Mouse (Mus musculus): Measurements from ENCODE around the gene Sec22b.

Gene Sec22b

DNA sequence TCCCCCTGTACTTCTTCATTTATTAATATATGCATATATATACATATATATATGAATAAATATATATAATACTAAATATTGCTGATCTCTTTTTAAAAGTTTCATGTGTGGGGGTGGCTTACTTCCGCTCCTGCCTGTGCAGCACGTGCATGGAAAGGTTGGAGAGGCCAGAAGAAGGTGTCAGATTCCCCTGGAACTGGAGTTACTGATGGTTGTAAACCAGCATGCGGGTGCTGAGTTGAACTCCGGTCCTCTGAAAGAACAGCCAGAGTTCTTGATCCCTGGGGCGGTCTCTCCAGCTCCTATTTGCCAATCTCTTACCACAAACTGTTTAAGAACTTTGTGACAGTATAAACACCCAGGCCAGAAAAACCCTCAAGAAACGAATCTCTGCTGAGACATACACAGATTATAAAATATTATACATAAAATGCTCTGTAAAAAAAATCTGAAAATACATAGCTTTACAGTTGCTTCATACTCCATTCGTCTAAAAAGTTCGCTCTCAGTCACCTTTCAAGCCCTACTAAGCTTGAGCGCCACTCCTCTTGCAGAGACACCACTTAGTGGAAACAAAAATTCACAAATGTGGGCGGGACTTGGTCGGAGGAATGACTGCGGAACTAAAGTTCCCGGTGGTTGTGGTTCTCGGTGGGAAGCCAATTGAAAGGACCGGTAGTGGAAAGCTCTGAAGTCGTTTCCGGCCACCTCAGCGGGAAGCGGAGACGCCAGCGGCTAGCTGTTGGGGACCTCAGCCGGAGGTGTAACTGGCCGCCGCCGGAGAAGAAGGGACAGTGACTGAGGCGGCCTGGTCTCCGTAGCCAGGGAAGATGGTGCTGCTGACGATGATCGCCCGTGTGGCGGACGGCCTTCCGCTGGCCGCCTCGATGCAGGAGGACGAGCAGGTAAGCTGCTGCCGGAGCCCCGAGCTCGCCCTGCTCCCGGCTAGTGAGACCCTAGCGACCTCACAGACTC is at the start of gene Sec22b:
TSS of gene Sec22b (plus strand) at position 675 of the 975 bp plus-strand sequence.
- peak; percentile 87 to 92 for DNase-seq (ENCODE audit: low spot score in 2 of 2)

DNA sequence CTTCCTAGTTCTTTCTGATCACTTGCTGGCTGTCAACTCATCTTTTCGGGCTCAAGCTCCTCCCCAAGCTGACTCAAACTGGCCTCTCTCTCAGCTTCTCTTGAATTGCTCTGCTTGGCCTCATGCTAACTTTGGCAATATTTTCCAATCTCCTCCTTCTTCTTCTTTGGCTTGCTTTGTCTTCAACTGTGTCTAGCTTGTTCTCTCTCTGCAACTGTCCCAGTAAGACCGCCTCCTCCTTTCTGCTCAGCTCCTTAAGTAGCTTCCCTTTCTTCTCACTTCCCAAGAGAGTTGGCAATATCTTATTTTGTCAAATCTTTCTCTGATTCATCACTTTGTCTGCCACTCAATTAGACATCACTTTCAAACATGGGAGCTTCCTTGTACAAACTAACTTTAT is 49.2 kb upstream of the Sec22b start:
- DNase-seq (ENCODE audit: low spot score in 2 of 2): no peak

DNA sequence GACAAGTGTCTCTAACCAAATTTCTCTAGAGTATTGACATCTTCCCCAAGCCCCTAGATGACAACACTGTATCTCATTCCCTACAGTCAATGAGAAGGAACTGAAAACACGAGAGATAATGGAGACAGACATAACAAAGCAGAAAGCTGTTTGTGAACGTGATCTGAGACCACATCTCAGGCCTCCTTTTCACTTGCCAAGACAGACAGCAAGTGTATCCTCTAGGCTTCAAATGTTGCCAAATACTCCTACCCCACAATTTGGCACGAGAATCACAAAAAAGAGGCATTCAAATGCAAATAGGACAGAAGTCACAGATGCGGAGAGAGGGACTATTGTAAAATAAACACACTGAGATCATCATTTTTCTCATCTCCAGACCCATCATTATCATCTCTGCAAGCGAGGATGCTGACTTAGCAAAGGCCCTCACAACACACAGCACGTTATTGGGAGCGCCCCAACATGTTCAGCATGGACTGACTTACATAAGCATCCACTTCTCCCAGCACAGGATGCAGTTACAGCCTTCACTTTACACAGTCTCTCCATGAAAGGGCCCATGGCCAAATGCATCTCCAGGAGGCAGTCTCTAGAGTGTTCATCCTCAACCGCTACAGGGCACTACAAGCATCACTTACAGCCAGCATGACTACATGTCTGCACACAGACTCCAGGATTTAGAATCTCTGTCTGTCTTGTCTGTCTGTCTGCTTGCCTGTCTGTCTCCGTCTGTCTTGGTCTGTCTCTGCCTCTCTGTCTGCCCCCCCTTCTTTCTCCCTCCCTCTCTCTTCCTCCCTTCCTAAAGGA is 46.2 kb upstream of the Sec22b start:
- DNase-seq (ENCODE audit: low spot score in 2 of 2): peak in 1 of 2 experiments; percentile 25

DNA sequence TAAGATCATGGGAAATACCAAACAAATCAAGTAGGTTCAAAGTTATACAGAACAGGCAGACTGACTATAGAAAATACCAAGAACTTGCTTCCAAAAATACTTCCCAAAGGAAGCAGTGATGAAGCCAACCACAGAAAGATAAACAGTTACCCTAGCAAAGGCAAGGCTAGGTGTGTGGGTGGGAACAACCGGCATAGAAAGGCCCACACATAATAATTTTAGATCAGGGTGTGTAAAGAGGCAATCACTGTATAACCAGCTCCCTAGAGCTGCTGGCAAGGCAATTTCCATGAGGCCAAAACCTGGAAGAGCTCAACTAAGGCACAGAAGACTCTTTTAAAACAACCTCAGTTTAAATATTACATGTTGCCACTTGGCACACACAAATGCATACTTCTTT is 41.6 kb upstream of the Sec22b start:
- DNase-seq (ENCODE audit: low spot score in 2 of 2): no peak

GRCm38 (mm10) chr3:97860820-97861451 is 40.1 kb upstream of the Sec22b start:
- DNase-seq (ENCODE audit: low spot score in 2 of 2): no peak

- no peak for DNase-seq (ENCODE audit: low spot score in 2 of 2)
These were observed 34.3 kb upstream of the Sec22b start for GRCm38 (mm10) chr3:97866696-97867095.

- no peak for DNase-seq (ENCODE audit: low spot score in 2 of 2)
These were observed 33.6 kb upstream of the Sec22b start for GRCm38 (mm10) chr3:97867221-97868023.

- peak; percentile 60 to 62 for DNase-seq (ENCODE audit: low spot score in 2 of 2)
These were observed 32.8 kb upstream of the Sec22b start for GRCm38 (mm10) chr3:97868024-97868689.

DNA sequence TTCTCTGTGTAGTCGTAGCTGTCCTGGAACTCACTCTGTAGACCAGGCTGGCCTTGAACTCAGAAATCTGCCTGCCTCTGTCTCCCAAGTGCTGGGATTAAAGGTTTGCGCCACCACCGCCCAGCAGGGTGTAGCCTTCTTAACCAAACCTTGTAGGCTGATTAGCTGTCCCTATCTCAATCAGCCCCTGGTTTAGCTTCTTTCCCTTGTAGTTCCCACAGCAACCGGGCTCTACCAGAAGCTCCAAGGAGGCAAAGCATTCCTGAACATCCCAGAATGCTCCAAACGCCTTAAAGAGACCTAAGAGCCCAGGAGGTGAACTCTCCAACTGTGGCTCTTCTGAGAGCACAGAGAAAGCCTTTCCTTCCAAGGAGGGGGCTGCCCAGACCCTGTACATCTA is 32.3 kb upstream of the Sec22b start:
- no peak for DNase-seq (ENCODE audit: low spot score in 2 of 2)

- DNase-seq (ENCODE audit: low spot score in 2 of 2): no peak
These were observed 31.3 kb upstream of the Sec22b start for GRCm38 (mm10) chr3:97869730-97870129.

DNA sequence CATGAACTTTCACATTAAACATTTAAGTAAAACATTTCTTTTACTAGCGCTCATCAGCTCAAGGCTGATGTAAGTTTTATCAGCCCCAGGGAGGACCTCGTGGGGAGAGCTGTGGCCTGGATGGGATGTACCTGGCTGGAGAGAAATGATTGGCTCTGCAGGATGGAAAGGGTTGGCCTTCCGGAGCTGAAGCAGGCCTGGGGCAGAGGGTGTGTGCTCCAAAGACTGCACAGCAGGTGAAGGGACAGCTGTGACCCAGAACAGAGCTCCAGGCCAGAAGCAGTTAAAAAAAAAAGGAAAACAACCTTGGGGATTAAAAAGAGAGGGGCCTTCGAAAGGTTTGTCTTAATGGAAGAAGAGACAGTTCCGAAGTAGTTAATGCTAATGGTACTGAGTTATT is 26.2 kb upstream of the Sec22b start:
- no peak for DNase-seq (ENCODE audit: low spot score in 2 of 2)

DNA sequence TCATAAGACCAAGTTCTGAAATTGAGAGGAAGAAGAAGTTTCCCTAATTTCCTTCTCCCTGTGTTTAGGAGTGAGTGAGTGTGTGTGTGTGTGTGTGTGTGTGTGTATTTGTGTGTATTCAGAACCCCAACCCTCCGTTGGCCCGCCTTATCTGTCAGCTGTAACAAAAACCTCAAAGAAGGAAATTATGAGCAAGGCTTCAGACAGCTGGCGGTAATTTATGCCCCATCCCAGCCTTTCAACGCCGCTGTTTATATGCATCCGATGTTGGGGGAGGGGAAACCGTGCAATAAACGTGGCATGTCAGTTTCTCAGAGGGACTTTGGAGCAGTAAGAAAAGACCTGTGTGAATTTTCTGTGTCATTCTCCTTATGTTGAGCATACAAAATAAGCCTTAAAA is 24.7 kb upstream of the Sec22b start:
- no peak for DNase-seq (ENCODE audit: low spot score in 2 of 2)

DNA sequence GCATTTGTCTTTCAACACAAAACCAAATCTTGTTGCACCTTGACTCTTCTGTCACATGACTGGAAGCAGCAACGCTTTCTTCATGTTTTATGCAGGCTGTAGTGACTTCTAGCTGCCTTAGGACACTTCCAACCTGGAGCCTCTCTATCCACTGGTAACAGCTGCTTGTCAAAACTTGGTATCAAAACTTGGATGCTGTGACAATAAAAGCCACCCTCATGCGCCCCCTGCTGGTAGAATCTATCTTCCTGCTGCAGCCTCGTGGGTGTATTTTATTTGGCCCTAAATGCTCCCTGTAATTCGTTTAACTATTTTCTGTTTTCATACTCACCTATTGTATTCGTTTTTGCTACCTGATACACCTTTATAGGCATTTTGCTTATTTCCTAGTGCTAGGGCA is 21.8 kb upstream of the Sec22b start:
- peak; percentile 57 to 64 for DNase-seq (ENCODE audit: low spot score in 2 of 2)

GRCm38 (mm10) chr3:97881576-97881975 is 19.4 kb upstream of the Sec22b start:
- no peak for DNase-seq (ENCODE audit: low spot score in 2 of 2)

DNA sequence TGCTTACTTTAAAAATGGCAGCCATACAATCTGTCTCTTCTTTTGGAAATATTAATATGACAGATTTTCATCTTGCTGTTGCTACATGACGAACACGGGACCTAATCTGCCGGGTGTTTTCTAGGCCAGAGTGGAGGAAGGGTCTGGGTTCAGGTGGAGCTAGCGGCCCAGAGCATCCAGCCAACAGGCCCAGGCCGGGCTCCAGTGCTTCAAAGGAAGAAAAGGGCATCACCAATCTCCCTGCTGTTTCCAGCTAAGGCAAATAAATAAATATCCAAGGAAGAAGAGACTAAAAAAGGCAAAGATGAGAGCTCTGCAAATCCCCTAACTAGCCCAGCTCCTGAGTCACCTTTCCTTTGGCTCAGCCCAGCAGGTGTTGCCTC is 13.2 kb upstream of the Sec22b start:
- DNase-seq (ENCODE audit: low spot score in 2 of 2): no peak

- DNase-seq (ENCODE audit: low spot score in 2 of 2): peak; percentile 50 to 62
These were observed 12.7 kb upstream of the Sec22b start, which contains the start of gene Pde4dip for GRCm38 (mm10) chr3:97888168-97888901. Pde4dip (minus strand) TSS chr3:97888707.

GRCm38 (mm10) chr3:97890205-97890604 is 10.8 kb upstream of the Sec22b start:
- DNase-seq (ENCODE audit: low spot score in 2 of 2): no peak

DNA sequence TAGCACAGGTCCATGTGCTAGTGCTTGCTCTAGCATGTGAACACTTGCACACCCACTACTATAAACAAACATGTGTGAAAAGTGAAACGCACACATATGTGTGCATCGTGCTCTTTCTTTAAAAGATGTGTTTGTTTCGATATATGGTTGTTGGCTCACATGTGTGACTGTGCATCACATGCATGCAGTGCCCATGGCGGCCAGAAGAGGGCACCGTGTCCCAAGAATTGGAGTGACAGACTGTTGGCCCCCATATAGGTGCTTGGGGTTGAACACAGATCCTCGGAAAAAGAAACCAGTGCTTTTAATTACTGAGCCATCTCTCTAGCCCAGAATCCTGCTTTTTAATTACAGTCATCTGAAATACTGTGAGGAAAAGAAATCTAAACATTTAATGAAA is 6.3 kb upstream of the Sec22b start:
- DNase-seq (ENCODE audit: low spot score in 2 of 2): no peak

- no peak for DNase-seq (ENCODE audit: low spot score in 2 of 2)
These were observed 2.6 kb upstream of the Sec22b start for GRCm38 (mm10) chr3:97898381-97898780.

DNA sequence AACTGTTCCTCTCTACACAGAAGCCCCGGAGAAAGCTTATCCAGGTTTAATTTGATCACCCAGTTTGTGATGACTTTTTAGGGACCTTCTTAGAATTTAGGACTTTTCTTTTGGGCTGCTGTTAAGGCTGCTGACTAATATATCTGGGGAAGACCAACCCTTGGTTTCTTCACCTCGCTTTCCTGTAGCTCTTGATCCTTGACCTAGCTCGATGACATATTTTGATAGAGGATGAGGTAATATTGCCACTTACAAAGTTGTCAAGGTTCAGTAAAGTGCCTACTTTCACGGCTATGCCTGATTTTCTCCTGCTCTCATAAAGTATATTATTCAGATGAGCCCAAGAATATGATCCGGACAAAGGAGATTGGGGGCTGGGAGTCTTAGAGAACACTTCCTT is 596 bp downstream of the Sec22b start:
- DNase-seq (ENCODE audit: low spot score in 2 of 2): no peak
